Mouse (Mus musculus) CD8-positive naive resting alpha-beta T cell, adult 57 days (primary cell): ENCODE data around the gene Kbtbd6. TPM values are rescaled to one million over a fixed set of nuclear protein-coding genes. Genes with fewer than 3 reads are reported as not detected.

Experiments used
- total RNA-seq: library from RNA; stranded (reverse); gene quantifications from one replicate; pipeline ENCODE4 v1.2.4, GENCODE M21; 2023

Gene Kbtbd6
- total RNA-seq: 0.34 TPM

GRCm38 (mm10) chr14:79451681-79452590, at the start of gene Kbtbd6:
TSS of gene Kbtbd6 (plus strand) at chr14:79451835.

GRCm38 (mm10) chr14:79425979-79426729, 25.5 kb upstream of the Kbtbd6 start, which contains the start of gene Kbtbd7:
TSS of gene Kbtbd7 (plus strand) at chr14:79426511.

GRCm38 (mm10) chr14:79480624-79481338, 29.1 kb downstream of the Kbtbd6 start, which contains the start of gene Elf1:
TSS of gene Elf1 (plus strand) at chr14:79481194.

GRCm38 (mm10) chr14:79481339-79482151, 29.9 kb downstream of the Kbtbd6 start, which contains the start of gene Wbp4:
TSS of gene Wbp4 (minus strand) at chr14:79481520.

Other genes with a start within 250 kb of the Kbtbd6 start
- gene Zfp957, start 204.5 kb upstream of the Kbtbd6 start, total RNA-seq: not detected
- gene Rgcc, start 150.2 kb upstream of the Kbtbd6 start, total RNA-seq: 685 TPM
- gene Naa16, start 61.1 kb upstream of the Kbtbd6 start, total RNA-seq: 48.6 TPM
- gene Mtrf1, start 54.1 kb upstream of the Kbtbd6 start, total RNA-seq: 1.9 TPM
- gene Kbtbd7, start 25.3 kb upstream of the Kbtbd6 start, total RNA-seq: 8.8 TPM
- gene Elf1, start 29.4 kb downstream of the Kbtbd6 start, total RNA-seq: 242 TPM
- 26.7 TPM for gene Wbp4, start 29.7 kb downstream of the Kbtbd6 start, total RNA-seq
- gene Sugt1, start 135.9 kb downstream of the Kbtbd6 start, total RNA-seq: 117 TPM
- gene Cnmd, start 210.3 kb downstream of the Kbtbd6 start, total RNA-seq: not detected